Mouse (Mus musculus): Measurements from ENCODE around the gene Ccdc71. TPM values are rescaled to one million over a fixed set of nuclear protein-coding genes. Genes with fewer than 3 reads are reported as not detected.

Ccdc71 gene
- total RNA-seq (2021) = 10 to 100 TPM; 15.6 to 17.5 TPM
- long read RNA-seq, experiment 1, transcript Ccdc71-201 (2 exons, 3,092 nt) = major isoform, 5 of 8 reads
- long read RNA-seq, experiment 1, partial matches to known transcripts = 0 of 8 reads
- long read RNA-seq, experiment 1, other reads (novel, unspliced or antisense) = 3 of 8 reads
- long read RNA-seq, experiment 2, partial matches to known transcripts = 0 of 4 reads
- long read RNA-seq, experiment 2, other reads (novel, unspliced or antisense) = 0 of 4 reads

GRCm38 (mm10) chr9:108460319-108461178 lies at the start of gene Ccdc71:
Gene Ccdc71, plus strand, starts transcription at chr9:108460527.
- peak; percentile 87 for DNase-seq
- intact Hi-C loops (cut with DNase I; ENCODE audit: low total_unique reads) = no loop called here

GRCm38 (mm10) chr9:108411381-108411942 lies 48.9 kb upstream of the Ccdc71 start:
- DNase-seq = no peak
- intact Hi-C loops (cut with DNase I; ENCODE audit: low total_unique reads) = no loop called here

- intact Hi-C loops (cut with DNase I; ENCODE audit: low total_unique reads) = no loop called here
- DNase-seq = peak; percentile 24
These were observed 48.1 kb upstream of the Ccdc71 start for GRCm38 (mm10) chr9:108412221-108412620.

GRCm38 (mm10) chr9:108428384-108428783 lies 31.9 kb upstream of the Ccdc71 start, which contains the start of gene Ccdc36:
Gene Ccdc36, minus strand, starts transcription at chr9:108428484.
- intact Hi-C loops (cut with DNase I; ENCODE audit: low total_unique reads) = no loop called here
- no peak for DNase-seq

- DNase-seq = no peak
- intact Hi-C loops (cut with DNase I; ENCODE audit: low total_unique reads) = no loop called here
These were observed 28.8 kb upstream of the Ccdc71 start for GRCm38 (mm10) chr9:108431431-108432067.

- intact Hi-C loops (cut with DNase I; ENCODE audit: low total_unique reads) = no loop called here
- no peak for DNase-seq
These were observed 24.1 kb upstream of the Ccdc71 start, which contains the start of gene BC048562 for GRCm38 (mm10) chr9:108436182-108436581. Gene BC048562, plus strand, starts transcription at chr9:108436482.

- intact Hi-C loops (cut with DNase I; ENCODE audit: low total_unique reads) = no loop called here
- DNase-seq = no peak
These were observed 21.2 kb upstream of the Ccdc71 start for GRCm38 (mm10) chr9:108439176-108439575.

- intact Hi-C loops (cut with DNase I; ENCODE audit: low total_unique reads) = no loop called here
- no peak for DNase-seq
These were observed 19.8 kb upstream of the Ccdc71 start for GRCm38 (mm10) chr9:108440485-108440884.

- intact Hi-C loops (cut with DNase I; ENCODE audit: low total_unique reads) = no loop called here
- DNase-seq = no peak
These were observed 18.9 kb upstream of the Ccdc71 start for GRCm38 (mm10) chr9:108441236-108441919.

- intact Hi-C loops (cut with DNase I; ENCODE audit: low total_unique reads) = no loop called here
- DNase-seq = no peak
These were observed 15.2 kb upstream of the Ccdc71 start for GRCm38 (mm10) chr9:108445125-108445524.

GRCm38 (mm10) chr9:108449860-108450259 lies 10.5 kb upstream of the Ccdc71 start:
- DNase-seq = peak; percentile 36
- intact Hi-C loops (cut with DNase I; ENCODE audit: low total_unique reads) = no loop called here

GRCm38 (mm10) chr9:108450292-108451169 lies 9.8 kb upstream of the Ccdc71 start:
- intact Hi-C loops (cut with DNase I; ENCODE audit: low total_unique reads) = no loop called here
- no peak for DNase-seq

GRCm38 (mm10) chr9:108451170-108451493 lies 9.2 kb upstream of the Ccdc71 start:
- intact Hi-C loops (cut with DNase I; ENCODE audit: low total_unique reads) = no loop called here

GRCm38 (mm10) chr9:108451519-108452160 lies 8.7 kb upstream of the Ccdc71 start:
- intact Hi-C loops (cut with DNase I; ENCODE audit: low total_unique reads) = no loop called here
- DNase-seq = no peak

More at GRCm38 (mm10) chr9:108451170-108451493, 9.2 kb upstream of the Ccdc71 start:
- DNase-seq = no peak

- intact Hi-C loops (cut with DNase I; ENCODE audit: low total_unique reads) = no loop called here
- DNase-seq = peak; percentile 89
These were observed 7.9 kb upstream of the Ccdc71 start for GRCm38 (mm10) chr9:108452291-108452906.

- intact Hi-C loops (cut with DNase I; ENCODE audit: low total_unique reads) = no loop called here
- DNase-seq = no peak
These were observed 7.4 kb upstream of the Ccdc71 start for GRCm38 (mm10) chr9:108452911-108453310.

- intact Hi-C loops (cut with DNase I; ENCODE audit: low total_unique reads) = no loop called here
- no peak for DNase-seq
These were observed 6.9 kb upstream of the Ccdc71 start for GRCm38 (mm10) chr9:108453458-108453857.

GRCm38 (mm10) chr9:108454429-108454828 lies 5.9 kb upstream of the Ccdc71 start:
- DNase-seq = no peak
- intact Hi-C loops (cut with DNase I; ENCODE audit: low total_unique reads) = no loop called here
